Mouse (Mus musculus) kidney, embryonic 14.5 days (tissue): ENCODE data around the gene Ppil3. TPM values are rescaled to one million over a fixed set of nuclear protein-coding genes. Genes with fewer than 3 reads are reported as not detected.

Source experiments
- ATAC-seq: fragments of 200-750 bp; cut with Nextera tagmentation; 2 replicates; pipeline ENCODE4 v1.8.0; 2017; ENCODE audit warnings: moderate number of reproducible peaks, mild to moderate bottlenecking, moderate TSS enrichment, moderate library complexity; ENCODE audit not compliant: low FRiP score, low TSS enrichment
- H3K27ac ChIP-seq: fragments of 300-500 bp; sonication (generic); 2 replicates; pipeline ENCODE4 v1.5.1; 2014; ENCODE audit warnings: low read depth, mild to moderate bottlenecking, low read length, moderate library complexity, mixed read lengths
- H3K27me3 ChIP-seq: fragments of 300-500 bp; sonication (generic); 2 replicates; pipeline ENCODE4 v1.6.1; 2014; ENCODE audit warnings: mild to moderate bottlenecking, low read length; ENCODE audit not compliant: control insufficient read depth, insufficient read depth
- H3K36me3 ChIP-seq: fragments of 300-500 bp; sonication (generic); 2 replicates; pipeline ENCODE4 v1.6.1; 2014; ENCODE audit warnings: low read length, mixed read lengths; ENCODE audit not compliant: control insufficient read depth, insufficient read depth
- H3K4me1 ChIP-seq: fragments of 300-500 bp; sonication (generic); 2 replicates; pipeline ENCODE4 v1.6.1; 2014; ENCODE audit warnings: low read length, mixed read lengths; ENCODE audit not compliant: control insufficient read depth, insufficient read depth
- H3K4me2 ChIP-seq: fragments of 300-500 bp; sonication (generic); replicated peaks from 2 replicates; pipeline ENCODE4 v1.6.1; 2014; ENCODE audit warnings: low read depth, mild to moderate bottlenecking, low read length
- H3K4me3 ChIP-seq: fragments of 300-500 bp; sonication (generic); 2 replicates; pipeline ENCODE4 v1.5.1; 2014; ENCODE audit warnings: mild to moderate bottlenecking, low read length
- H3K9ac ChIP-seq: fragments of 300-500 bp; sonication (generic); 2 replicates; pipeline ENCODE4 v1.6.1; 2014; ENCODE audit warnings: low read depth, mild to moderate bottlenecking, low read length, moderate library complexity
- H3K9me3 ChIP-seq: fragments of 300-500 bp; sonication (generic); 2 replicates; pipeline ENCODE4 v1.6.1; 2016; ENCODE audit warnings: low read length; ENCODE audit not compliant: control insufficient read depth
- WGBS: fragments of 180-500 bp; shearing (Covaris S2); extraction: QIAGEN DNeasy Blood & Tissue Kit; methylation state at CpG from one replicate; pipeline ENCODE4 v1.1.7; 2014; 5-methylcytosine and 5-hydroxymethylcytosine counted together
- polyA plus RNA-seq: library from polyadenylated mRNA; unstranded; fragments of >200 nt; fragmentation: Nextera tagmentation; extraction: Ambion mirVana; gene quantifications from 2 replicates; pipeline ENCODE4 v1.2.1, GENCODE M21; 2014

The Ppil3 gene
- polyA plus RNA-seq, 1 experiment from 2014 or later: 56.1 TPM

- no peak for ATAC-seq
- Histone ChIP-seq H3K27ac (no peak overlapping the region), H3K4me3 (no peak overlapping the region), H3K27me3 (no peaks in the 10 kb centered on the region), H3K9ac (no peak overlapping the region), H3K9me3 (no peaks in the 10 kb centered on the region), H3K4me2 (no peak overlapping the region), H3K36me3 (peaks cover 91% of the 10 kb centered on the region), H3K4me1 (no peaks in the 10 kb centered on the region)
- WGBS: 92% methylated on average over 6 of the region's 6 CpGs
Observed at GRCm38 (mm10) chr1:58401396-58401795, 43.9 kb downstream of the Ppil3 start.

GRCm38 (mm10) chr1:58397731-58398130, 47.6 kb downstream of the Ppil3 start:
- H3K27ac ChIP-seq: no peak overlapping the region
- H3K4me3 ChIP-seq: no peak overlapping the region
- no peaks in the 10 kb centered on the region for H3K9me3 ChIP-seq
- no peaks in the 10 kb centered on the region for H3K27me3 ChIP-seq
- no peak for ATAC-seq
- peaks cover 80% of the 10 kb centered on the region for H3K36me3 ChIP-seq
- H3K9ac ChIP-seq: no peak overlapping the region
- no peak overlapping the region for H3K4me2 ChIP-seq
- 95% methylated on average over 6 of the region's 6 CpGs for WGBS
- no peaks in the 10 kb centered on the region for H3K4me1 ChIP-seq

DNA sequence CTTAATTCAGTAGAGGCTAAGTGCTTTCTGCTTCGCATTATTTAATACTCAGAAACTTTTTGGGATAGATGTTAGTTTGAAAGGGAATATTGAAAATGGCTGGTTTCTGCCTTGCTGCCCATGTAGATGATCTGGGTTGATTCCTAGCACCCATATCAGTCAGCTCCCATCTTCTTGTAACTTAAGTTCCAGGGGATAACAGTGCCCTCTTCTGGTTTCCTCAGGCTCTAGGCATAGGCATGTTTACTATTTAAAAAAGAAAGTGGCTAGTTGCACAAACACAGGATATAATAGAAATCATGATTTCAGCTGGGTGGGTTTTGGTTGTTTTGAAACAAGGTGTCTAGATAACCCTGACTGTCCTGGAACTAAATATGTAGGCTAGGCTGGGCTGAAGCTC, 49.1 kb downstream of the Ppil3 start:
- 97% methylated on average over 1 of the region's 1 CpGs for WGBS
- Histone ChIP-seq H3K4me1 (peaks cover 7% of the 10 kb centered on the region), H3K4me2 (no peak overlapping the region), H3K27ac (no peak overlapping the region), H3K4me3 (no peak overlapping the region), H3K27me3 (no peaks in the 10 kb centered on the region), H3K9ac (no peak overlapping the region), H3K9me3 (no peaks in the 10 kb centered on the region), H3K36me3 (peaks cover 65% of the 10 kb centered on the region)
- no peak for ATAC-seq

- peaks cover 8% of the 10 kb centered on the region for H3K4me1 ChIP-seq
- no peak overlapping the region for H3K27ac ChIP-seq
- no peaks in the 10 kb centered on the region for H3K9me3 ChIP-seq
- H3K4me3 ChIP-seq: no peak overlapping the region
- no peak for ATAC-seq
- H3K9ac ChIP-seq: no peak overlapping the region
- 95% methylated on average over 3 of the region's 3 CpGs for WGBS
- no peaks in the 10 kb centered on the region for H3K27me3 ChIP-seq
- peaks cover 57% of the 10 kb centered on the region for H3K36me3 ChIP-seq
- H3K4me2 ChIP-seq: no peak overlapping the region
Observed at GRCm38 (mm10) chr1:58395341-58395740, 49.9 kb downstream of the Ppil3 start.

DNA sequence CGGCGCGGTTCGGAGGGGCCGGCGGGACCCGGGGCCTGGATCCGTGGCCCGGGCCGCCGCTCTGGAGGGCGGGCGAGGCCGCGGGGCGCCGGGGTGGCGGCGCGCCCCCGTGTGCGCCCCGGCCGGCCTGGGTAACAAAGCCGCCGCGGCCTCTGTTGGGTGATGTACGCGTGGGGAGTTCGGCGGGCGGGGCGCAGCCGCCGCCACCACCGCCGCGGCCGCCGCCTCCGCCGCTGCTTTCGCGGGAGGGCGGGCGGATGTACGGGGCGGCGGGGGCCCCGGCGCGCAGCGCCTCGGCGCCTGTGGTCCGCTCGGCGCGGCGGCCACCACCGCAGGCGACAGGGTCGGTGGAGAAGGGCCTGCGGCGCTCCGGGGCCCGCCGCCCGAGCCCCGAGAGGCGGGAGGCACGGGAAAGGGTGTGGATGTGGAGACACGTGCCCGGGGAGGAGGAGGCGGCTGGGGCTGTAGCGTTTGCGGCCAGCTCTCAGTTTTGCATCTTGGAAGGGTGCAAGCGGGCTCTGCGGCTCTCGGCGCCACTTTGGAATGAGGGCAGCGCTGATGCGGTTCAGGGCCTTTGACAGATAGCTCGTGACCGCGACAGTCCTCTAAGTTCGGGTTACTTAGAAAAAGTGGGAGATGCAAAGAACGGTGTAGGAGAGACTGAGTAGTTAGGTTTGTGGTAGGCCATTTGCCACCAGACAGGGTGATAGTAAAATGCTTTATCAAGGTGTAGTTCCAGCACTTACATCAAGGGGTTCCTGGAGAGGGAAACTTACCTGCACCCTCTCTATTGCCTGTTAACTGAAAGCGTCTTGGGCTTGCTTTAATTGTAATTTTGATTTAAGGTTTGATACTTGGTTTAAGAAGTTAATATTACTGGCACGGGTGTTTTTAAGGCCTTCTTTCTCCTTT, 51.7 kb downstream of the Ppil3 start:
- Histone ChIP-seq H3K9me3 (no peaks in the 10 kb centered on the region), H3K27ac (peak overlapping the region; percentile 99), H3K36me3 (peaks cover 38% of the 10 kb centered on the region), H3K4me3 (peak overlapping the region; percentile 96), H3K4me1 (peaks cover 8% of the 10 kb centered on the region), H3K27me3 (no peaks in the 10 kb centered on the region), H3K4me2 (peak overlapping the region; percentile 47), H3K9ac (peak overlapping the region; percentile 95)
- 1% methylated on average over 54 of the region's 90 CpGs for WGBS
- ATAC-seq: peak; percentile 61

DNA sequence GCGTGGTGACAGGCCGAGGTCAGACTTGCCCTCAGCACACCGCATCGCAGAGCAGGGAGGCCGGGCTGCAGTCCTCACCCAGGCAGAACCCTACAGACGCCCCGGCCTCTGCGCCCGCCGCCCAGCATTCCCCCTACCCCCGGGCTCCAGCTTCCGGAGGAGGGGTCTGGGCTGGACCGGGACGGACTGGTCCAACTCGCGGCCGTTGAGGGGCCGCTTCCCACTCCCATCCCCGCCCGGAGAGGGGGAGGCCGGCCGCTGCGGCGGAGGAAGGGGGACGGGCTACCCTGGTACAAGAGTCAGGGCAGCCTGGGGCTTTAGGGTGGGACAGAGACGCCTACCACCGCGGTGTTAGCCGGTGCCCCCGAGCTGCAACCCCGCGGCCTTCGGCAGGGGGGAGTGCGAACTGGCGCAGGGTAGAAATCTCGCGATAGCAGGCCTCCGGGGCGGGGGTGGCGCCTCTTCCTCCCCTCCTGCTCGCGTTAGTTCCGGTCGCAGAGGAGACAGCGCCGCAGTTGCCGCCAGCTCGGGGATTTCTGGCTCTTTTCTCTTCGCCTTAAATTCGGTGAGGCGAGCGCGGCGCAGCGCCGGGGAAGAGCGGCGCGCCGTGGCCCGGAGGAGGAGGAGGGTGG, 52.5 kb downstream of the Ppil3 start, which contains the start of gene Bzw1:
Gene Bzw1, plus strand, starts transcription at position 247 of the 632 bp plus-strand sequence.
- H3K4me3 ChIP-seq: peak within 1 kb of the TSS; percentile 96
- peak within 1 kb of the TSS; percentile 95 for H3K9ac ChIP-seq
- peak; percentile 97 for ATAC-seq
- H3K9me3 ChIP-seq: no peaks in the 10 kb centered on the region
- peaks cover 31% of the 10 kb centered on the region for H3K36me3 ChIP-seq
- WGBS: under 1% methylated on average over 45 of the region's 61 CpGs
- H3K27me3 ChIP-seq: no peaks in the 10 kb centered on the region
- peak within 1 kb of the TSS; percentile 64 for H3K4me2 ChIP-seq
- H3K4me1 ChIP-seq: peaks cover 8% of the 10 kb centered on the region
- H3K27ac ChIP-seq: peak within 1 kb of the TSS; percentile 99

- Histone ChIP-seq H3K4me2 (peak overlapping the region; percentile 64), H3K9me3 (no peaks in the 10 kb centered on the region), H3K9ac (peak overlapping the region; percentile 95), H3K4me1 (peaks cover 8% of the 10 kb centered on the region), H3K36me3 (peaks cover 26% of the 10 kb centered on the region), H3K27ac (peak overlapping the region; percentile 99), H3K27me3 (no peaks in the 10 kb centered on the region), H3K4me3 (peak overlapping the region; percentile 96)
- WGBS: 0% methylated on average over 16 of the region's 16 CpGs
- ATAC-seq: no peak
Observed at GRCm38 (mm10) chr1:58392268-58392651, 53.0 kb downstream of the Ppil3 start.

- Histone ChIP-seq H3K9me3 (no peaks in the 10 kb centered on the region), H3K36me3 (peaks cover 20% of the 10 kb centered on the region), H3K9ac (peak overlapping the region; percentile 95), H3K4me3 (peak overlapping the region; percentile 96), H3K27me3 (no peaks in the 10 kb centered on the region), H3K27ac (peak overlapping the region; percentile 99), H3K4me2 (peak overlapping the region; percentile 64), H3K4me1 (peaks cover 8% of the 10 kb centered on the region)
- 40% methylated on average over 19 of the region's 19 CpGs for WGBS
- no peak for ATAC-seq
Observed at GRCm38 (mm10) chr1:58391421-58392267, 53.6 kb downstream of the Ppil3 start.
